ENCODE assay signal across 13 mouse cellular contexts in genomic region chr7:65772845-65773244, GRCm38 (mm10).
DNase-seq lines count a peak whose midpoint lies in the region; ATAC-seq and TF ChIP-seq lines count a peak whose summit lies in the region.
"Had no signal": no experiment of that assay in that cellular context is flagged by ENCODE, and none has a peak within 500 bp of the region (broad histone marks: within the 10 kb centered on the region; RNA-seq: fewer than 3 reads in every experiment).

No protein-coding gene starts in this region.

- TF ChIP-seq EP300 in MEL (IDR thresholded peaks at IDR 0.05; ENCODE audit: low read depth in 1 of 2, low read length in 2 of 2): no peak

- H3K4me1 ChIP-seq in hindbrain, postnatal 0 days (ENCODE audit: insufficient read depth, low read length): no peaks in the 10 kb centered on the region
- H3K4me1 ChIP-seq in hindbrain, embryonic 10.5 days (replicated peaks): no peaks in the 10 kb centered on the region
- H3K4me1 ChIP-seq in MEL (ENCODE audit: control insufficient read depth in 1 of 2, insufficient read depth in 2 of 2, low read length in 2 of 2): no peaks in the 10 kb centered on the region
- no peaks in the 10 kb centered on the region for H3K4me1 ChIP-seq in small intestine, adult 2 months (ENCODE audit: control insufficient read depth, insufficient read depth, insufficient read length, low read length)
- H3K4me1 ChIP-seq: embryonic facial prominence, embryonic 12.5 days; midbrain, embryonic 15.5 days; neural tube, embryonic 15.5 days had no signal

- H3K27me3 ChIP-seq in hindbrain, postnatal 0 days (ENCODE audit: insufficient read depth, low read length): no peaks in the 10 kb centered on the region
- no peaks in the 10 kb centered on the region for H3K27me3 ChIP-seq in hindbrain, embryonic 10.5 days (ENCODE audit: insufficient read depth, poor library complexity, severe bottlenecking)
- H3K27me3 ChIP-seq in MEL (ENCODE audit: control insufficient read depth in 1 of 2, insufficient read depth in 2 of 2, low read length in 2 of 2): peaks cover 0 to 2% of the 10 kb centered on the region in 2 experiments; a peak in 3 of 4 replicates
- no peaks in the 10 kb centered on the region for H3K27me3 ChIP-seq in small intestine, adult 2 months (ENCODE audit: control insufficient read depth, insufficient read depth, low read length)
- H3K27me3 ChIP-seq: embryonic facial prominence, embryonic 12.5 days; midbrain, embryonic 15.5 days; neural tube, embryonic 15.5 days had no signal

- no peak for TF ChIP-seq POLR2A in MEL (IDR thresholded peaks at IDR 0.05; ENCODE audit: control insufficient read depth in 1 of 2, insufficient read depth in 1 of 2, low read depth in 1 of 2, low read length in 2 of 2, poor library complexity in 1 of 2)
- TF ChIP-seq POLR2A in small intestine, adult 2 months (IDR thresholded peaks at IDR 0.05; ENCODE audit: low read depth, low read length): no peak

- TF ChIP-seq CTCF in hindbrain, postnatal 0 days (IDR thresholded peaks at IDR 0.05; ENCODE audit: low read depth): peak; percentile 25
- TF ChIP-seq CTCF in MEL (IDR thresholded peaks at IDR 0.05 in 2 of 3, conservative IDR thresholded peaks at IDR 0.05 in 1 of 3; ENCODE audit: control insufficient read depth in 1 of 3, insufficient read depth in 1 of 3, low read depth in 2 of 3, low read length in 3 of 3, poor library complexity in 1 of 3, severe bottlenecking in 1 of 3): peak; percentile 61 to 77 (median 69)
- TF ChIP-seq CTCF in small intestine, adult 2 months (IDR thresholded peaks at IDR 0.05; ENCODE audit: extremely low read depth, insufficient read length, insufficient replicate concordance, low read depth, low read length): peak; percentile 46; the same call in 1 of the 2 replicates

- peak; percentile 89 for TF ChIP-seq RAD21 in MEL (IDR thresholded peaks at IDR 0.05; ENCODE audit: low read depth, low read length)

- H3K4me3 ChIP-seq in hindbrain, postnatal 0 days (ENCODE audit: low read length): no peak overlapping the region
- no peak overlapping the region for H3K4me3 ChIP-seq in hindbrain, embryonic 10.5 days
- no peak overlapping the region for H3K4me3 ChIP-seq in MEL (ENCODE audit: control insufficient read depth in 1 of 2, insufficient read depth in 1 of 2, low read depth in 2 of 2, low read length in 2 of 2)
- no peak overlapping the region for H3K4me3 ChIP-seq in small intestine, adult 2 months (ENCODE audit: low read depth, low read length)
- H3K4me3 ChIP-seq: embryonic facial prominence, embryonic 12.5 days; midbrain, embryonic 15.5 days; neural tube, embryonic 15.5 days had no signal

- H3K4me2 ChIP-seq in hindbrain, postnatal 0 days (ENCODE audit: low read depth, low read length): no peak overlapping the region
- H3K4me2 ChIP-seq: embryonic facial prominence, embryonic 12.5 days; midbrain, embryonic 15.5 days; neural tube, embryonic 15.5 days had no signal

- 81% methylated on average over 3 of the region's 3 CpGs for WGBS in hindbrain, postnatal 0 days
- WGBS in hindbrain, embryonic 10.5 days: 82% methylated on average over 3 of the region's 3 CpGs
- 80% methylated on average over 3 of the region's 3 CpGs for WGBS in small intestine, adult 2 months

- no peak for ATAC-seq in hindbrain, postnatal 0 days
- ATAC-seq: midbrain, embryonic 15.5 days had no signal

- H3K27ac ChIP-seq in hindbrain, postnatal 0 days: no peak overlapping the region
- H3K27ac ChIP-seq in hindbrain, embryonic 10.5 days: no peak overlapping the region
- no peak overlapping the region for H3K27ac ChIP-seq in MEL (ENCODE audit: control insufficient read depth, low read depth, low read length)
- no peak overlapping the region for H3K27ac ChIP-seq in small intestine, adult 2 months (ENCODE audit: insufficient read depth, low read depth, low read length)
- H3K27ac ChIP-seq: embryonic facial prominence, embryonic 12.5 days; midbrain, embryonic 15.5 days; neural tube, embryonic 15.5 days had no signal

- no peak for DNase-seq in hindbrain, postnatal 0 days (ENCODE audit: low spot score)
- no peak for DNase-seq in hindbrain, embryonic 10.5 days (ENCODE audit: low spot score)
- DNase-seq in lung, postnatal 14 days: peak; percentile 5
- DNase-seq in lung, postnatal 25 days (ENCODE audit: low spot score): no peak
- DNase-seq in MEL (ENCODE audit: low read depth, low spot score): peak; percentile 60
- DNase-seq in MN1 (ENCODE audit: low spot score): no peak
- DNase-seq: adrenal gland, postnatal 10 days; gastrocnemius, postnatal 25 days; right cerebral cortex, postnatal 14 days had no signal

- no peaks in the 10 kb centered on the region for H3K79me2 ChIP-seq in MEL (ENCODE audit: control insufficient read depth, insufficient read depth, low read length, poor library complexity)

- no peak overlapping the region for H3K9ac ChIP-seq in hindbrain, postnatal 0 days (replicated peaks; ENCODE audit: low read length)
- no peak overlapping the region for H3K9ac ChIP-seq in MEL (ENCODE audit: control insufficient read depth, low read depth, low read length, poor library complexity, severe bottlenecking)
- H3K9ac ChIP-seq: embryonic facial prominence, embryonic 12.5 days; midbrain, embryonic 15.5 days; neural tube, embryonic 15.5 days had no signal

- H3K9me3 ChIP-seq in hindbrain, postnatal 0 days (ENCODE audit: low read length): no peaks in the 10 kb centered on the region
- no peaks in the 10 kb centered on the region for H3K9me3 ChIP-seq in hindbrain, embryonic 10.5 days
- H3K9me3 ChIP-seq in MEL (replicated peaks; ENCODE audit: insufficient read depth, low read length): no peaks in the 10 kb centered on the region
- H3K9me3 ChIP-seq: embryonic facial prominence, embryonic 12.5 days; midbrain, embryonic 15.5 days had no signal

- no peaks in the 10 kb centered on the region for H3K36me3 ChIP-seq in hindbrain, postnatal 0 days (ENCODE audit: insufficient read depth, low read length)
- no peaks in the 10 kb centered on the region for H3K36me3 ChIP-seq in hindbrain, embryonic 10.5 days
- H3K36me3 ChIP-seq in MEL (ENCODE audit: control insufficient read depth in 1 of 2, insufficient read depth in 2 of 2, low read length in 2 of 2): no peaks in the 10 kb centered on the region
- H3K36me3 ChIP-seq in small intestine, adult 2 months (ENCODE audit: control insufficient read depth, insufficient read depth, low read length): no peaks in the 10 kb centered on the region
- H3K36me3 ChIP-seq: embryonic facial prominence, embryonic 12.5 days; midbrain, embryonic 15.5 days; neural tube, embryonic 15.5 days had no signal

TF ChIP-seq in MEL, 35 proteins besides CTCF, POLR2A, EP300 and RAD21:
- TF ChIP-seq SMC3 (IDR thresholded peaks at IDR 0.05; ENCODE audit: low read depth, low read length) (peak; percentile 78), NELFE (IDR thresholded peaks at IDR 0.05; ENCODE audit: low read depth, low read length) (no peak), HCFC1 (IDR thresholded peaks at IDR 0.05; ENCODE audit: low read depth, low read length) (no peak), MAFK (IDR thresholded peaks at IDR 0.05; ENCODE audit: borderline replicate concordance, low read depth, low read length) (no peak), ZKSCAN1 (IDR thresholded peaks at IDR 0.05; ENCODE audit: low read depth, low read length) (no peak), MEF2A (IDR thresholded peaks at IDR 0.05; ENCODE audit: extremely low read depth, insufficient replicate concordance, low read depth, low read length, poor library complexity, severe bottlenecking) (no peak), ZC3H11A (IDR thresholded peaks at IDR 0.05; ENCODE audit: low read depth, low read length) (peak; percentile 73)

Comparison
In these comparisons a context has a peak if more than half of its experiments do, and no peak if none do; other contexts are left out.
1. DNase-seq: peak in lung, postnatal 14 days (single experiment) and MEL (single experiment); none in hindbrain, postnatal 0 days (single experiment), hindbrain, embryonic 10.5 days (single experiment), lung, postnatal 25 days (single experiment) and MN1 (single experiment).
2. Peak in every context shown above with its lines, with median percentiles within 50 percentile points of each other: CTCF ChIP-seq.